Mouse (Mus musculus) kidney, postnatal 10 days (tissue): Measurements from ENCODE around the gene Ktn1.

Experiments
- DNase-seq: peaks from one replicate; pipeline ENCODE4 v3.0.0; 2021; ENCODE audit warnings: mixed read lengths

Ktn1 gene

GRCm38 (mm10) chr14:47665061-47665778 is 17.0 kb downstream of the Ktn1 start:
- DNase-seq: no peak

GRCm38 (mm10) chr14:47668096-47668495 is 19.8 kb downstream of the Ktn1 start:
- DNase-seq: no peak

GRCm38 (mm10) chr14:47682886-47683285 is 34.6 kb downstream of the Ktn1 start:
- DNase-seq: no peak

- DNase-seq: no peak
These were observed 36.3 kb downstream of the Ktn1 start for GRCm38 (mm10) chr14:47684579-47684978.

GRCm38 (mm10) chr14:47699126-47699525 is 50.9 kb downstream of the Ktn1 start:
- DNase-seq: no peak

DNA sequence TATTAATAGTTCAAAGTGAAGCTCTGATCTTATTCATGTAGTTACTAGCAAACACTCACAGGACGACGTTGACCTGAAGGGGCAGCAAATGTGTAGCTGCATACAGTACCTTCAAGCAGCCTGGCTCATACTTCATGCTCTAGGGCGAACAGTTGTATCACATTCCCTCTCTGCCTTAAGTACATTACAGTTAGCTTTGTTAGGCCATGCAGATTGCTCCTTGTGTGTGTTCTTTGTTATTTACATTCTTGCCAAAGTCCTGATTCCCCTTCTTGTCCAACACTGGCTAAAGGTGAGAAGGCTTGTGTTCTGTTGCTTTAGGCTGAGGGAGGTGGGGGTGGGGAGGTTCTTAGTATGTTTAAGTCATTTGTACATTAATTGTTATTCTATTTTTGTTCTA is 61.3 kb downstream of the Ktn1 start:
- no peak for DNase-seq

DNA sequence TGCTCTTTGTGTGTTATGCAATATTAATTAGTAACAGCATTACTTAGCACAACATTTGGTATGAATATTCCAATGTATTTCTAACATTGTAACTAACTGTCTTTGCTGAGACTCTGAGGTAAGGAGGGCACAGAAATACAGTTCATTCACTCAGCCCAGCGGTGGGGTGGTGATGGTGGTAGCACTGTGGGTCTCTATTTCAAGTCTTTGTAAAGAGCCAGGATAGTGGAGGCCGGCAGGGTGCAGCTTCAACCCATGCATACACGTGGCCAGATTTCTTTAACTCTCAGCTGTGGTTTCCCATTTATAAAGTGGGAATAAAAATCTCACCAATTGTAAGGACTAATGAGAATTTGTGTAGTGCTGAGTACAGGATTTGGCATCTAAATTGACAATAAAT is 67.5 kb downstream of the Ktn1 start:
- no peak for DNase-seq

DNA sequence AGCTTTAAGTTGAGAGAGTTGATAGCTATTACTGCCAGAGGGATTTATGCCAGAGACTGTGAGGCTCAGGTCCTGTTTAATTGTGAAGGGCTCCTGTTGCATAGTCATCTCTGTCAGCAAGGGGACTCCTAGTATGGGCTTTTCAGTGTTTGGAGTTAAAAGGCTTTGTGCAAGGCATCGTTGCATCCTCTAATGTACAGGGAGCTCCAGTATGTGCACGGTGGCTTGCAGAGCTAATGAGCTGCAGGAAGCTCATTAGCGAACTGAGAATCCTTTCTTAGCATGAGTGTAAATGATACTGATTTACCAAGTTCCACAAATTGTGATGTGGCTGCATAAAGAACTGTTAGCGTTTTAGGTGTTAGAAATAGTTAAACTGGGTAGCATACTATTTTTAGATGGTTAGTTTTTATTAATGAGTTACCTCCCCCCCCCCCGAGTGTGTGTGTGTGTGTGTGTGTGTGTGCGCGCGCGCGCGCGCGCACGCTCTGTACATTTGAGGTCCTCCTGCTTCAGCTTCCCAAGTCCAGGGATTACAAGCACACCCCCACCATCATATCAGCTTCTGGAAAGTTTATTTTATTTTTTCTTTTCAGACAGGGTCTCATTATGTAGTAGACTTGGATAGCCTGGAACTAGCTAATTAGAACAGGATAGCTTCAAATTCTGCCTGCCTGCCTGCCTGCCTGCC is 69.8 kb downstream of the Ktn1 start:
- DNase-seq: no peak

GRCm38 (mm10) chr14:47720023-47720422 is 71.8 kb downstream of the Ktn1 start:
- no peak for DNase-seq

DNA sequence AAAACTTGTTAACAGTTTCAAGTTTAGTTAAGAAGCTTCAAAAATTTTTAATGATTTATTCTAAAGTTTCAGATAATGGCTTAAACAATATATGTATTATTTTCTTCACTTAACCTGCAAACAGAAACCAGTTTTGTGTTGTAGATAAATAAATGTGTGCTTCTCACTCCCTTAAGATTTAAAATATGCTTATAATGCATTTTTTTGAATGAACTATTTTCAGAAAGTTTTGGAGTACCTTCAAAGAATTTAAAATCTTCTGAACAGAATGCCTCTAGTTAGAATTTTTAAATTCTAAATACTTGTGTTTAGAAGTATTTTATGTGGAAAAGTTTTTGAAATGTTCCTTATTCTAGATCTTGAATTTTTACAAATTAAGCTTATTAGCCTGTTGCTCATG is 74.8 kb downstream of the Ktn1 start:
- no peak for DNase-seq

DNA sequence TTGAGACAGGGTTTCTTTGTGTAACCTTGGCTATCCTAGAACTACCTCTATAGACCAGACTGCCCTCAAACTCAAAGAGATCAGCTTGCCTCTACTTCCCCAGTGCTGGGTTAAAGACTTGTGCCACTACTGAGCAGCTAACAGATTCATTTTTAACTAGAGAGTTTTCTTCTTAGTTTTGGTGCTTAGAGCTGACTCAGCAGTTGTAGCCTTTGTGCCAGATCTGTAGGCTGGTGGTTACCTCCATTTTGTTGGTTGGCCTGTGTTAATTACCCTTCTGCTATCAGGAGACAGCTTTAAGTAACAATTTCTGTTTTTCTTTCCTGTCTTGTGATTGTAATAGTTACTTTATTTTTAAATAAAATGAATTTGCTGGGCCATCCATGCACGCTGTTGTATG is 80.3 kb downstream of the Ktn1 start:
- no peak for DNase-seq

DNA sequence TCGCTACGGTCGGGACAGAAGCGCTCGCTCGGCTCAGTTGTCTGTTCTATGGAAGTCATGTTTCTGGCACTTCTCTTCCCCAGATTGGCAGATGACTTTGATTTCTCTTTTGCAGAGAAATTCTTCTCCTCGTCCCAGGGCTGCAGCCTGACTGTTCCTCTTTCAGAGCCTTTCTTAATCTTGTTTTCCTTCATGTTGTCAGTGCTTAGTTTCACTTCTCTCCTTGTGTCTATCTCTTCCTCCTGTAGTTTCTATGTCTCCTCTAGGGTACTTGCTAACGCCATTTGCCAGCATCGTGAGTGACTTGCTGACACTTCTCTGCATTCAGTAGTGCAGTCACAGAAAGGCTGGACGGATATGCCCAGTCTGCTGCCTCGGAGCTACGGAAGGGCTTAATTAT is 87.1 kb downstream of the Ktn1 start:
- no peak for DNase-seq

- DNase-seq: no peak
These were observed 88.2 kb downstream of the Ktn1 start for GRCm38 (mm10) chr14:47736471-47736870.

- no peak for DNase-seq
These were observed 92.2 kb downstream of the Ktn1 start for GRCm38 (mm10) chr14:47740316-47740996.

DNA sequence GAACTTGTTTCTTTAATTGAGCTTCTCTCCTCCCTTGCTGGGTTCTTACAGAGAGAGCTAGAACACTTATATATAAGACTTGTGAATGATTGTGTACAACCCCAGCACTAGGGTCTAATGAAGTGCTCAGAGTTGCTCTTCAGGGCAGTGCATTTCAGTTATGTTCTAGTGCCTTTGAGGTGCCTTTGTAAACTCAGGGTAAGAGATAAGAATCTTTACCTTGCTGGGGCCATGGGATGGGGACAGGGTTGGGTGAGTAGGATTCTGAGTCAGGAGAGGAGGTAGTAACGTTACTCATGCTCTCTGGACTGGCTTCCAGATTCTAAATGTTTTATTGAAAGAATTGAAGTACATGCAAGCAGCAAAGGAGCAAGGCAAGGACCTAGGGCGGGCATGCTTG is 92.8 kb downstream of the Ktn1 start:
- DNase-seq: no peak

GRCm38 (mm10) chr14:47742674-47743073 is 94.4 kb downstream of the Ktn1 start:
- DNase-seq: no peak

GRCm38 (mm10) chr14:47745086-47745485 is 96.8 kb downstream of the Ktn1 start:
- no peak for DNase-seq

DNA sequence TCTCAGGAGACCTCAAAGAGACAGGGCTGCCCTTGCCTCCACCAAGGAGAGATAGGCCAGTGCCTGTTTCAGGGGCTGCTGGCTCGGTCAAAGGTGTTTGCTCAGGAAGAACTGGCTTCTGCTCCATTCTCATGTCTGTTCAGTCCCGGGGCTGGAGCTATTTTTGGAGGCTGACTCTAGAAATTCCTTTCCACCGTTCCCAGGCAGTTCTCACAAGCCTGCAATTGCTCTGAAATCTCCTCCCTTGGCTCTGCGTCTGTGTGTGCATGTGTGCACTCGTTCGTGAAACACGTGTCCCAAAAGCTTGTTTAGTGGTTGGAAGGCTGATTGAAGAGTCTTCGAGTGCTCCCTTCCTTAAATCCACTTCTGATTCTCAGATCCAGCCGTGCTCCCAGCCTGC is 99.3 kb downstream of the Ktn1 start:
- DNase-seq: peak; percentile 23

DNA sequence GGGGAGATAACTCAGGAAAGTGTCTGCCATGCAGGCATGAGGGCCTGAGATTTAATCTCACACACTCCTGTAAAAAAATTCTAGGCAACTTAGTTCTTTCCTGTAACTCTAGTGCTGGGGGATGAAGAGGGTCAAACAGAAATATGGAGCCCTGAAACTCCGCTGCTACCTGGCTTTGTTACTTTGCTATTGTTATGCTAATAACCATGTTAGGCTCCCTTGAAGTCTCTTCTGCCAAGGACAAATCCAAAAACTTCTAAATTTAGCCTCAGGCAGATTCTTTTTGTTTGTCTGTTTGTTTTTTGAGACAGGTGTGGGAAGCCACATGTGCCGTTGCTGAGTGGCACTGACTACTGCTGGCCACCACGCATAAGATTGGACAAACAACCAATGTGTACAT is 100.5 kb downstream of the Ktn1 start:
- no peak for DNase-seq

- peak; percentile 80 for DNase-seq
These were observed 103.4 kb downstream of the Ktn1 start for GRCm38 (mm10) chr14:47751422-47752205.

- no peak for DNase-seq
These were observed 105.3 kb downstream of the Ktn1 start for GRCm38 (mm10) chr14:47753561-47753960.

DNA sequence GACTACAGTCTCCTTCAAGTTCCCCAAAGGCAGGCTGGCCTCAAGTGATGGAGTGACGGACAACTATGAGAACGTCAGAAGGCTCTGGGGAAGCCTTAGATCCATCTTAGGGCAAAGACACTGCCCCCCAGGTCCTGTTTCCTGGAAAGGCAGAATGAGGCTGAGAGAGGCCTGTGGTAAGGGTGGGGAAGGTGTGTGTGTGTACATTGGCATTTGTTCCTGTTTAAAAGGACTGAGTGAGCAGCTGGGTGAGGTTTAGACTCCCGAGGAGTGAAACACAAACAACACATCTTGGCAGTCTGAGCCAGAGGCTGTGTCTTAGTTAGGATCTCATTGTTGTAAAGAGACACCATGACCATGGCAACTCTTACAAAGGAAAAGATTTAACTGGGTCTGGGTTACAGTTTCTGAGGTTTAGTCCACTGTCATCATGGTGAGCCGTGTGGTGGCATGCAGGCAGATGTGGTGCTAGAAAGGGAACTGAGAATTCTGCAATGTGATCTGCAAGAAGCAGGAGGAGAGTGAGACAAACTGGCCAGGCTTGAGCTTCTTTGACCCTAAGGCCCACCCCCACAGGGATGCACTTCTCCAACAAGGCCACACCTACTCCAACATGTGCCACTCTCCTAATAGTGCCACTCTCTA is 106.1 kb downstream of the Ktn1 start:
- DNase-seq: no peak
